Mouse (Mus musculus) embryonic fibroblast, embryonic 13.5 days (primary cell): ENCODE results near the gene Hmcn1.

ENCODE experiments used
- CTCF ChIP-seq: IDR thresholded peaks from 2 replicates; pipeline ENCODE4 v1.5.1; 2011; ENCODE audit warnings: mild to moderate bottlenecking, control low read depth, low read length, moderate library complexity, borderline replicate concordance; ENCODE audit not compliant: insufficient read depth
- POLR2A ChIP-seq: IDR thresholded peaks from 2 replicates; pipeline ENCODE4 v1.6.1; 2011; ENCODE audit warnings: low read depth, mild to moderate bottlenecking, control low read depth, low read length, moderate library complexity

- TF ChIP-seq POLR2A (no peak), CTCF (no peak)
These were observed 441.8 kb downstream of the Hmcn1 start for GRCm38 (mm10) chr1:150551390-150551789.
